Mouse (Mus musculus) midbrain, embryonic 15.5 days (tissue): ENCODE results near the gene Dscam. TPM values are rescaled to one million over a fixed set of nuclear protein-coding genes. Genes with fewer than 3 reads are reported as not detected.
A peak's percentile ranks its signal among the peaks of the same experiment; 100 is the strongest.
"Not testable (repeated sequence)": the region's sequence is repeated elsewhere in the genome, so short reads cannot be mapped to it uniquely, and the experiment has no call there.

ENCODE experiments used
- ATAC-seq: fragments of 200-750 bp; cut with Nextera tagmentation; replicated peaks from 2 replicates; pipeline ENCODE4 v1.8.0; 2017; ENCODE audit warnings: moderate TSS enrichment
- H3K27ac ChIP-seq: fragments of 300-500 bp; sonication (generic); 2 replicates; pipeline ENCODE4 v1.5.1; 2015; ENCODE audit warnings: mild to moderate bottlenecking, inconsistent platforms
- H3K27me3 ChIP-seq: fragments of 300-500 bp; sonication (generic); replicated peaks from 2 replicates; pipeline ENCODE4 v1.6.1; 2015; ENCODE audit warnings: inconsistent platforms
- H3K36me3 ChIP-seq: fragments of 300-500 bp; sonication (generic); replicated peaks from 2 replicates; pipeline ENCODE4 v1.6.1; 2015; ENCODE audit warnings: inconsistent platforms
- H3K4me1 ChIP-seq: fragments of 300-500 bp; sonication (generic); 2 replicates; pipeline ENCODE4 v1.6.1; 2015; ENCODE audit warnings: inconsistent platforms
- H3K4me2 ChIP-seq: fragments of 300-500 bp; sonication (generic); 2 replicates; pipeline ENCODE4 v1.6.1; 2015; ENCODE audit warnings: inconsistent platforms, mild to moderate bottlenecking, moderate library complexity
- H3K4me3 ChIP-seq: fragments of 300-500 bp; sonication (generic); 2 replicates; pipeline ENCODE4 v1.5.1; 2015; ENCODE audit warnings: mild to moderate bottlenecking, inconsistent platforms
- H3K9ac ChIP-seq: fragments of 300-500 bp; sonication (generic); 2 replicates; pipeline ENCODE4 v1.6.1; 2015; ENCODE audit warnings: mild to moderate bottlenecking, inconsistent platforms
- H3K9me3 ChIP-seq: fragments of 300-500 bp; sonication (generic); 2 replicates; pipeline ENCODE4 v1.6.1; 2016; ENCODE audit warnings: inconsistent platforms
- WGBS: fragments of 180-500 bp; shearing (Covaris S2); methylation state at CpG from one replicate; pipeline ENCODE4 v1.1.7; 2015; ENCODE audit warnings: mixed read lengths; 5-methylcytosine and 5-hydroxymethylcytosine counted together
- polyA plus RNA-seq: library from polyadenylated mRNA; unstranded; fragments of >200 nt; fragmentation: Nextera tagmentation; extraction: Ambion mirVana; gene quantifications from 2 replicates; pipeline ENCODE4 v1.2.1, GENCODE M21; 2015

The Dscam gene
- polyA plus RNA-seq, 1 experiment from 2014 or later, result 16.2 TPM

DNA sequence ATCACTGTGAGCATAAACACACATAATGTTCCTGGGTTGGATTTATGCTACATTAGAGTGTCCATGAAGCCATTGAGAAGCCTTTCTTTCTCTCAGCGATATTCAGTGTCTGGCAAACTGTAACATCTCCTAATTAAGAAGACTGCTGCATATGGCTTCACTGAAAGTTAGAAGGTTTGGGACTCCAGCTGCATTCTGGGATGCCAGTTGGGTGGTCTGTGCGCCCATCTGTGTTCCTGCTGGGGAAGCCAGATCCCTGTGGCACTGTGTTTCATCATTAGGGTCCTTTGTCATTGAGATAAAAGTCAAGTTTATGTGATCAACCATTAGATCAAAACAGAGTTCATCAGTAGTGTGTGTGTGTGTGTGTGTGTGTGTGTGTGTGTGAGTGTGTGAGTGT lies 284.7 kb downstream of the Dscam start:
- no peaks in the 10 kb centered on the region for H3K4me1 ChIP-seq
- no peak overlapping the region for H3K4me3 ChIP-seq
- ATAC-seq, result no peak
- H3K9ac ChIP-seq, result no peak overlapping the region
- H3K36me3 ChIP-seq, result no peaks in the 10 kb centered on the region
- H3K27me3 ChIP-seq, result no peaks in the 10 kb centered on the region
- H3K4me2 ChIP-seq, result no peak overlapping the region
- WGBS, result 75% methylated on average over 2 of the region's 2 CpGs
- H3K27ac ChIP-seq, result no peak overlapping the region
- H3K9me3 ChIP-seq, result no peaks in the 10 kb centered on the region

- ATAC-seq, H3K4me2 ChIP-seq, H3K4me1 ChIP-seq, H3K27ac ChIP-seq, H3K36me3 ChIP-seq, H3K9me3 ChIP-seq, H3K4me3 ChIP-seq, H3K9ac ChIP-seq, H3K27me3 ChIP-seq: not testable (repeated sequence)
- WGBS, result 79% methylated on average over 3 of the region's 3 CpGs
These were observed 286.0 kb downstream of the Dscam start for GRCm38 (mm10) chr16:96884590-96884989.

GRCm38 (mm10) chr16:96877271-96877670 lies 293.3 kb downstream of the Dscam start:
- H3K9ac ChIP-seq, result no peak overlapping the region
- no peak overlapping the region for H3K4me2 ChIP-seq
- no peak for ATAC-seq
- no peak overlapping the region for H3K27ac ChIP-seq
- no peak overlapping the region for H3K4me3 ChIP-seq
- no peaks in the 10 kb centered on the region for H3K36me3 ChIP-seq
- H3K9me3 ChIP-seq, result no peaks in the 10 kb centered on the region
- 79% methylated on average over 4 of the region's 4 CpGs for WGBS
- H3K27me3 ChIP-seq, result no peaks in the 10 kb centered on the region
- peaks cover 9% of the 10 kb centered on the region for H3K4me1 ChIP-seq

- 19% methylated on average over 7 of the region's 7 CpGs for WGBS
- peak; percentile 71; the same call in 1 of the 2 replicates for ATAC-seq
- no peak overlapping the region for H3K9ac ChIP-seq
- H3K36me3 ChIP-seq, result no peaks in the 10 kb centered on the region
- peak overlapping the region; percentile 70 for H3K27ac ChIP-seq
- H3K9me3 ChIP-seq, result no peaks in the 10 kb centered on the region
- peak overlapping the region; percentile 5; the same call in 1 of the 2 replicates for H3K4me2 ChIP-seq
- H3K4me3 ChIP-seq, result no peak overlapping the region
- H3K4me1 ChIP-seq, result peaks cover 23% of the 10 kb centered on the region
- no peaks in the 10 kb centered on the region for H3K27me3 ChIP-seq
These were observed 297.8 kb downstream of the Dscam start for GRCm38 (mm10) chr16:96872799-96873198.

- Histone ChIP-seq H3K9ac (no peak overlapping the region), H3K4me3 (no peak overlapping the region), H3K4me2 (no peak overlapping the region), H3K27ac (no peak overlapping the region), H3K36me3 (no peaks in the 10 kb centered on the region), H3K27me3 (no peaks in the 10 kb centered on the region), H3K4me1 (peaks cover 13% of the 10 kb centered on the region; the same call in 1 of the 2 replicates), H3K9me3 (no peaks in the 10 kb centered on the region)
- 49% methylated on average over 2 of the region's 2 CpGs for WGBS
- no peak for ATAC-seq
These were observed 313.0 kb downstream of the Dscam start for GRCm38 (mm10) chr16:96857571-96857970.

GRCm38 (mm10) chr16:96855060-96855459 lies 315.5 kb downstream of the Dscam start:
- Histone ChIP-seq H3K4me3 (no peak overlapping the region), H3K4me2 (no peak overlapping the region), H3K36me3 (no peaks in the 10 kb centered on the region), H3K4me1 (peaks cover 13% of the 10 kb centered on the region; the same call in 1 of the 2 replicates), H3K27me3 (no peaks in the 10 kb centered on the region), H3K27ac (peak overlapping the region; percentile 22; the same call in 1 of the 2 replicates), H3K9me3 (no peaks in the 10 kb centered on the region), H3K9ac (no peak overlapping the region)
- WGBS, result 41% methylated on average over 4 of the region's 4 CpGs
- ATAC-seq, result peak; percentile 76

GRCm38 (mm10) chr16:96852383-96852782 lies 318.2 kb downstream of the Dscam start:
- Histone ChIP-seq H3K4me3 (no peak overlapping the region), H3K4me1 (peaks cover 17% of the 10 kb centered on the region; the same call in 1 of the 2 replicates), H3K9ac (no peak overlapping the region), H3K27ac (peak overlapping the region; percentile 20; the same call in 1 of the 2 replicates), H3K27me3 (no peaks in the 10 kb centered on the region), H3K36me3 (no peaks in the 10 kb centered on the region), H3K4me2 (no peak overlapping the region), H3K9me3 (no peaks in the 10 kb centered on the region)
- 25% methylated on average over 4 of the region's 4 CpGs for whole genome bisulfite sequencing
- ATAC-seq, result no peak

GRCm38 (mm10) chr16:96848916-96849315 lies 321.6 kb downstream of the Dscam start:
- Histone ChIP-seq H3K27ac (no peak overlapping the region), H3K4me2 (no peak overlapping the region), H3K27me3 (no peaks in the 10 kb centered on the region), H3K4me3 (no peak overlapping the region), H3K9me3 (no peaks in the 10 kb centered on the region), H3K36me3 (no peaks in the 10 kb centered on the region), H3K9ac (no peak overlapping the region), H3K4me1 (peaks cover 34% of the 10 kb centered on the region)
- 83% methylated on average over 6 of the region's 6 CpGs for WGBS
- ATAC-seq, result no peak

DNA sequence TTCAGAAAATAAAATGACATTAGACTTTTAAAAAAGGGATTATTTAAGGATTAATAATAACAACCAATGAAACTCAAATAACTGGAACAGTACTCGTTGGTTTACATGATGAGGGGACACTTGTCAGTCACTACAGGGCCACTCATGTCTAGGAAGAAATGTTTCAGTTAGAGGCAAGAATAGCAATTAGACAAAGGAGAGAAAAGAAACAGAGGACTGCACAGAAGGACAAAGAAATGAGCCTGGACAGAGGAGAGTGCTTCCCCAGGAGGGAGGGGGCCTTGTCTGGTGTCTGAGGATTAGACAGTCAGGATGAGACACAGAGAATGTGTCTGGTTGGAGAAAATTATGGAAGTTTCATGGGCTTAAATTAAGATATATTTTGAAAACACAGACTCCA lies 324.0 kb downstream of the Dscam start:
- H3K27ac ChIP-seq, result peak overlapping the region; percentile 55
- no peak overlapping the region for H3K9ac ChIP-seq
- no peaks in the 10 kb centered on the region for H3K9me3 ChIP-seq
- no peak overlapping the region for H3K4me3 ChIP-seq
- H3K4me2 ChIP-seq, result no peak overlapping the region
- peaks cover 42% of the 10 kb centered on the region for H3K4me1 ChIP-seq
- no peak for ATAC-seq
- no peaks in the 10 kb centered on the region for H3K27me3 ChIP-seq
- H3K36me3 ChIP-seq, result no peaks in the 10 kb centered on the region
- WGBS, result 17% methylated on average over 1 of the region's 1 CpGs

GRCm38 (mm10) chr16:96846113-96846512 lies 324.4 kb downstream of the Dscam start:
- WGBS, result 55% methylated on average over 3 of the region's 3 CpGs
- Histone ChIP-seq H3K4me2 (no peak overlapping the region), H3K27me3 (no peaks in the 10 kb centered on the region), H3K36me3 (no peaks in the 10 kb centered on the region), H3K4me3 (no peak overlapping the region), H3K4me1 (peaks cover 42% of the 10 kb centered on the region), H3K9ac (no peak overlapping the region), H3K27ac (0 out of 2 replicates have a peak overlapping the region, but pooled peaks have one; percentile 41), H3K9me3 (no peaks in the 10 kb centered on the region)
- ATAC-seq, result peak; percentile 38; the same call in 1 of the 2 replicates

DNA sequence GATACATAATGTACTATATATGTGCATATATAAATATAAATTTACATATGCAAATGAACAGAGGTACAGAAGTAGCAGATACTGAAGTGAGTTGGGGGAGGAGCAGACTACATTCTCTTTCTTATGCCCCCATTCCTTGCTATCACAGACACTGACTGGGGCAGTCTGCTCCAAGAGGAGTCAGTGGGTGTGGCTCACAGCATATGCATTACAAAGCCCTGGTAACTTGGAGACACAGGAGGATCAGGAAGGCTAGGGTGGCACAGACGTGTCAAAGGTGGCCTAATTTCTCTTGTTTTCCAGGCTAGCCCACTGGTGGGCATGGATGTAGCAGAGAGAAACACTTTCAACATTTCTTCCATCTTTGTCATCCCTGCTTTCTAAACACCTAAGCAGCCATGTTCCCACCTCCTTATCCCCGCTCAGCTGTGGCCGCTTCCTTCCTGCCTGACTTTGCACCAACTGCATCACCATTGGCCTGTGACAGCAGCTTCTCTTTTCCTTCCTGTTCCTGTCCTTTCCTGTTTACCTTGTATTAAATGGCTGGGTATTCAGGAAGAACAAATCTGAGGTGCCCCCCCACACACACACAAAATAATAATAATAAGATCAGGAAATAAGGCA lies 325.0 kb downstream of the Dscam start:
- Histone ChIP-seq H3K4me2 (no peak overlapping the region), H3K27ac (0 out of 2 replicates have a peak overlapping the region, but pooled peaks have one; percentile 41), H3K9ac (no peak overlapping the region), H3K4me3 (no peak overlapping the region), H3K4me1 (peaks cover 42% of the 10 kb centered on the region), H3K27me3 (no peaks in the 10 kb centered on the region), H3K36me3 (no peaks in the 10 kb centered on the region), H3K9me3 (no peaks in the 10 kb centered on the region)
- no peak for ATAC-seq
- 70% methylated on average over 3 of the region's 3 CpGs for whole genome bisulfite sequencing

DNA sequence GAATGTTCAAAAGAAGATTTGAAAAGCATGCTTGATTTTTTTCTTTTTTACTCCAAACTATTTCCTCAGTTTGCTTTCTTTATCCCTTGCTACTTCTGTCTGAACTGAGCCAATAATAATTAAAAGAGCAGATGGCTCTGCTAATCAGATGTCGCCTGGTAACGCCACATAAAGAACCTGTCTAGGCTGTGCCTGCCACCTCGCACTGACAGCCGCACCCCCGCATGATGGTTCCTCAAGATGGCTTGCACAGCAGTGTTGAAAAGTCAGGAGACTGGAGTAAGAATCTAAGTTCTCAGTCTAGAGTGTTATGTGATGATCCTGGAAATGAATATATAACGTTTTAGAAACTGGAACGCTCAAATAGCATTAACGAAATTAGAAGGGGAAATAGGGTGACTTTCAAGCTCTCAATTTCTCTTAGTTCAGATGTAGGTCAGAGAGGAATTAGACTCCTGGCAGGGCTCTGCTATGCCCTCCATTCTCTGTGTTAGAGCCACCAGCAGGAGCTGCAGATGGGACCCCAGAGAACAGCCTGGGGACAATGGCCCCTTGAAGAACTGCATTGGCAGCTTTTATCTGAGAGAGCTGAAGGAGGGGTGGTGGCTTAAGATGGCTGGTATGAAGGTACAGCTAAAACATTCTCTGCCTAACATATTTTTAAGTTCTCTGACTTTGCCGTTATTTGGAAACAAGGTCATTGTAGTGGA lies 326.7 kb downstream of the Dscam start:
- Histone ChIP-seq H3K36me3 (no peaks in the 10 kb centered on the region), H3K4me2 (no peak overlapping the region), H3K27ac (peak overlapping the region; percentile 51), H3K4me1 (peaks cover 36% of the 10 kb centered on the region), H3K9ac (no peak overlapping the region), H3K27me3 (no peaks in the 10 kb centered on the region), H3K9me3 (no peaks in the 10 kb centered on the region), H3K4me3 (no peak overlapping the region)
- 38% methylated on average over 9 of the region's 9 CpGs for WGBS
- no peak for ATAC-seq
